9 mouse cellular contexts compared by ENCODE assay signal in the genomic region with DNA sequence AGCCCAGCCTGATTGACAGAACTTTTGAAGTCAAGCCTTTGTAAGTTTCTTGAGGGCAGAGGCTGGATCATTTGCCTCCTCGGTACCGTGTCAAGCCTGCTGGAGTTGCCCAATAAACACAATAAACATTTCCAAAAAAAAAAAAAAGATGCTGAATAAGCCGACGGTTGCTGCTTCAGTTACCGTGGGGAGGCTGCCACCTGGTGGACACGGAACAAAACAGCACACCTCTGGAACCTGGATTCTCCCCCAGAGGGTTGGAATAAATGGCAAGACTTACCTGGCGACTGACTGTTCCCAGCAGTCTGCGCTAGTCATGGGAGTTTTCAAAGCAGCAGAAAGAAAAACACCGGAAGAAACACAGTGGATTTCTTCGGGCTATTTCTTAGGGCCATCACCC.
A peak's percentile ranks its signal among the peaks of the same experiment; 100 is the strongest.
DNase-seq lines count a peak whose midpoint lies in the region; ATAC-seq and TF ChIP-seq lines count a peak whose summit lies in the region.
"Had no signal": no experiment of that assay in that cellular context is flagged by ENCODE, and none has a peak within 500 bp of the region (broad histone marks: within the 10 kb centered on the region; RNA-seq: fewer than 3 reads in every experiment).

No protein-coding gene starts in this region.

- no peak overlapping the region for H3K4me2 ChIP-seq in forebrain, embryonic 16.5 days (ENCODE audit: low read length)
- no peak overlapping the region; the same call in 1 of the 2 replicates for H3K4me2 ChIP-seq in limb, embryonic 11.5 days (ENCODE audit: low read depth, severe bottlenecking)
- no peak overlapping the region for H3K4me2 ChIP-seq in neural tube, embryonic 14.5 days (ENCODE audit: low read depth, low read length)
- H3K4me2 ChIP-seq: stomach, embryonic 15.5 days had no signal

- peak; percentile 43 for ATAC-seq in forebrain, embryonic 16.5 days
- no peak for ATAC-seq in limb, embryonic 11.5 days (ENCODE audit: insufficient number of reproducible peaks, low FRiP score, low TSS enrichment, low read depth)
- ATAC-seq in neural tube, embryonic 14.5 days (ENCODE audit: low read depth): peak; percentile 38; the same call in 1 of the 2 replicates

- H3K4me1 ChIP-seq in cerebellum, adult 2 months (ENCODE audit: control insufficient read depth, insufficient read depth, low read length): no peaks in the 10 kb centered on the region
- peaks cover 2% of the 10 kb centered on the region; the same call in 1 of the 2 replicates for H3K4me1 ChIP-seq in forebrain, embryonic 16.5 days (replicated peaks; ENCODE audit: control insufficient read depth, insufficient read depth, low read length)
- H3K4me1 ChIP-seq in limb, embryonic 11.5 days (ENCODE audit: control insufficient read depth, insufficient read depth, low read length): peaks cover 9% of the 10 kb centered on the region; the same call in 1 of the 2 replicates
- peaks cover 5% of the 10 kb centered on the region; the same call in 1 of the 2 replicates for H3K4me1 ChIP-seq in neural tube, embryonic 14.5 days (ENCODE audit: control insufficient read depth, insufficient read depth, low read length)
- H3K4me1 ChIP-seq: stomach, embryonic 15.5 days had no signal

- no peaks in the 10 kb centered on the region for H3K27me3 ChIP-seq in cerebellum, adult 2 months (ENCODE audit: control insufficient read depth, insufficient read depth, low read length)
- H3K27me3 ChIP-seq in forebrain, embryonic 16.5 days (replicated peaks; ENCODE audit: control insufficient read depth, insufficient read depth, low read length): no peaks in the 10 kb centered on the region
- H3K27me3 ChIP-seq in limb, embryonic 11.5 days (ENCODE audit: control insufficient read depth, insufficient read depth, low read length): peaks cover 8% of the 10 kb centered on the region
- H3K27me3 ChIP-seq in neural tube, embryonic 14.5 days (ENCODE audit: control insufficient read depth, insufficient read depth, low read length): no peaks in the 10 kb centered on the region
- H3K27me3 ChIP-seq: stomach, embryonic 15.5 days had no signal

- 7% methylated on average over 10 of the region's 10 CpGs for WGBS in cerebellum, adult 2 months
- WGBS in forebrain, embryonic 16.5 days: 11% methylated on average over 10 of the region's 10 CpGs
- 10% methylated on average over 10 of the region's 10 CpGs for WGBS in limb, embryonic 11.5 days
- WGBS in neural tube, embryonic 14.5 days: 8% methylated on average over 10 of the region's 10 CpGs

- TF ChIP-seq POLR2A in cerebellum, adult 2 months (IDR thresholded peaks at IDR 0.05; ENCODE audit: borderline replicate concordance, insufficient read depth, low read length): no peak

- H3K4me3 ChIP-seq in cerebellum, adult 2 months (replicated peaks; ENCODE audit: insufficient read depth, low read depth, low read length): no peak overlapping the region
- no peak overlapping the region for H3K4me3 ChIP-seq in forebrain, embryonic 16.5 days (replicated peaks; ENCODE audit: low read length)
- no peak overlapping the region for H3K4me3 ChIP-seq in limb, embryonic 11.5 days (ENCODE audit: low read depth, low read length)
- no peak overlapping the region for H3K4me3 ChIP-seq in neural tube, embryonic 14.5 days (ENCODE audit: low read depth, low read length)
- H3K4me3 ChIP-seq: stomach, embryonic 15.5 days had no signal

- DNase-seq in 3T3-L1 (ENCODE audit: low read depth, low spot score) (peak; percentile 75), MN1 (ENCODE audit: low spot score) (peak; percentile 67)
- peak; percentile 70 to 79 for DNase-seq in cerebellum, adult 2 months
- peak; percentile 64 for DNase-seq in kidney, adult 9 months
- DNase-seq in limb, embryonic 11.5 days (ENCODE audit: low spot score): peak; percentile 88
- peak; percentile 70 for DNase-seq in urinary bladder, postnatal 25 days (ENCODE audit: low spot score)

- peak; percentile 97 for TF ChIP-seq CTCF in cerebellum, adult 2 months (IDR thresholded peaks at IDR 0.05; ENCODE audit: borderline replicate concordance, insufficient read depth, low read depth, low read length)

- peaks cover 2% of the 10 kb centered on the region; the same call in 1 of the 2 replicates for H3K9me3 ChIP-seq in forebrain, embryonic 16.5 days (ENCODE audit: control insufficient read depth, low read length)
- no peaks in the 10 kb centered on the region for H3K9me3 ChIP-seq in limb, embryonic 11.5 days (ENCODE audit: control insufficient read depth, low read length)
- H3K9me3 ChIP-seq in neural tube, embryonic 14.5 days (ENCODE audit: control insufficient read depth, low read length): no peaks in the 10 kb centered on the region
- H3K9me3 ChIP-seq: stomach, embryonic 15.5 days had no signal

- H3K9ac ChIP-seq in forebrain, embryonic 16.5 days (replicated peaks; ENCODE audit: low read depth, low read length): no peak overlapping the region
- no peak overlapping the region for H3K9ac ChIP-seq in limb, embryonic 11.5 days (ENCODE audit: low read length)
- H3K9ac ChIP-seq in neural tube, embryonic 14.5 days (replicated peaks; ENCODE audit: low read depth, low read length): no peak overlapping the region
- H3K9ac ChIP-seq: stomach, embryonic 15.5 days had no signal

- H3K27ac ChIP-seq in cerebellum, adult 2 months (ENCODE audit: insufficient read depth, low read length): no peak overlapping the region
- H3K27ac ChIP-seq in forebrain, embryonic 16.5 days (ENCODE audit: low read length): no peak overlapping the region
- H3K27ac ChIP-seq in limb, embryonic 11.5 days (replicated peaks; ENCODE audit: low read depth, low read length): no peak overlapping the region
- H3K27ac ChIP-seq in neural tube, embryonic 14.5 days (ENCODE audit: low read depth, low read length): no peak overlapping the region
- H3K27ac ChIP-seq: stomach, embryonic 15.5 days had no signal

- H3K36me3 ChIP-seq in forebrain, embryonic 16.5 days (ENCODE audit: control insufficient read depth, insufficient read depth): no peaks in the 10 kb centered on the region
- H3K36me3 ChIP-seq in limb, embryonic 11.5 days (ENCODE audit: control insufficient read depth, insufficient read depth, low read length): no peaks in the 10 kb centered on the region
- H3K36me3 ChIP-seq in neural tube, embryonic 14.5 days (ENCODE audit: control insufficient read depth, insufficient read depth, low read length): no peaks in the 10 kb centered on the region
- H3K36me3 ChIP-seq: stomach, embryonic 15.5 days had no signal
